Mouse (Mus musculus): ENCODE measurements around the gene Oat.

Oat gene

DNA sequence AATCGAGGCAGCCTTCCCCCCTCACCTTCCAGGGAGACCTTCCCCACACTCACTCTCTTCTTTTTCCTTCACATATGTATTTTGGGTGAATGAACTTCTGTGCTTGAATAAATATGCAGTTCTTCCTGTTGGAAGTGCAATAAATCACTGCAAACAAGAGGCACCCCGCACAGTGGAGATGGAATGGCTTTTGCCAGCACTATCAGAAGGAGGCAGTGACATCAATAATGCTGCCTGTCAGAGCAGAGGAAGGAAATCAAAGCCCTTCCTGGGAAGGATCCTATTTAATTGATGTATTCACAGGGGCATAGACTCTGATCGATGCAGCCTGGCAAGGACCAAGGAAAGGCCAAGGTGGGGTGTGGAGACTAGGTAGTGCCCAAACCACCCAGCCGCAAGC lies 33.8 kb downstream of the Oat start:
- no peak for DNase-seq (ENCODE audit: low spot score)

DNA sequence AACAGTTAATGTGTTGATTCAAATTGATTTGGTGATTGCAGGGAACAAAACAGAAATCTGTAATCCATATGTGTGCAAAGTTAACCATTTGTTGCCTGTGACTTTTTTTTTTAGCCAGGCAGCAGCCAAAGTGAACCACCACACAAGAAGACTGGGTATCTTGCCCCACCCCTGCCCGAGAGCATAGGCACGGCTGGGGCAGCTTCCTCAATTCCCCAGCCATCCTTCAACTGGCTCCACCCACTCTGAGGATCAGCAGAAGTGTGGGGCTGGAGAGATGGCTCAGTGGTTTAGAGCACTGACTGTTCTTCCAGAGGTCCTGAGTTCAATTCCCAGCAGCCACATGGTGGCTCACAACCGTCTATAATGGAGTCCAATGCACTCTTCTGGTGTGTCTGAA lies 34.6 kb downstream of the Oat start:
- no peak for DNase-seq (ENCODE audit: low spot score)

DNA sequence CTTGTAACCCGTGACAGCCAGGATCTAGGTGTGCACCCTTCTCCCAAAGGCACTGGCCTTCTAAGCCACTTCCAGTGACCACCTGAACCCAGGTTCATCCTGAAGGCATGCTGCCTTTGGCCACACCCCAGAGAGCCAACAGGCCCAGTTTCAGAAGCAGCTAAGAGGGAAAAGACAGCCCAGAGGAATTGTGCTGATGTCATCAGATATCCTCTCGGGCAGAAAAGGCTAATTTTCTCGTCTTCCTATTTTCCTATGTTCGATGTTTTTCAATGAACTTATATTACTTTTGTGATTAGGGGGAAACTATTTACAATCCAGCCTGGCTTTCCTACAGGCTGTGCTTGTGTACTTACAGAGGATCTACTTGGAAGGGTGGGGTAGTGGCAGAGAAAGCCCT lies 35.6 kb downstream of the Oat start:
- no peak for DNase-seq (ENCODE audit: low spot score)

DNA sequence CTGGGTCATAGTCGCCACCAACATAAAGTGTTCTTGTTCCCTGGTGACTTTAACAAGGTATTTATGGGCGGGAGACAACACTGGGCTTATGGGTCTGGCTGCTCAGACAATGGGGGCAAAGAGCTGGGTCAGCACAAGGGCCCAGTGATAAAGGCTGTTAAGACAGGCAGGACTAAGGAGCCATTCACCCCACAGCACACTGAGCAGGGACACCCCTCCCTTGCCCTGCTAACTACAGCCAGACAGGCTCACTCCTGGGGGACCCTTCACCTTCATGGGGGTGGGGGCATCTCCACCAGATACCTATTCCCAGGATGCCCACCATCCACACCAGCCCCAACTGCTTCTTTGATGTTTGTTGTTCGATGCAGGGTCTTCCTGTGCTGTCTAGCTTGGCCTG lies 47.0 kb downstream of the Oat start:
- DNase-seq (ENCODE audit: low spot score), result no peak

DNA sequence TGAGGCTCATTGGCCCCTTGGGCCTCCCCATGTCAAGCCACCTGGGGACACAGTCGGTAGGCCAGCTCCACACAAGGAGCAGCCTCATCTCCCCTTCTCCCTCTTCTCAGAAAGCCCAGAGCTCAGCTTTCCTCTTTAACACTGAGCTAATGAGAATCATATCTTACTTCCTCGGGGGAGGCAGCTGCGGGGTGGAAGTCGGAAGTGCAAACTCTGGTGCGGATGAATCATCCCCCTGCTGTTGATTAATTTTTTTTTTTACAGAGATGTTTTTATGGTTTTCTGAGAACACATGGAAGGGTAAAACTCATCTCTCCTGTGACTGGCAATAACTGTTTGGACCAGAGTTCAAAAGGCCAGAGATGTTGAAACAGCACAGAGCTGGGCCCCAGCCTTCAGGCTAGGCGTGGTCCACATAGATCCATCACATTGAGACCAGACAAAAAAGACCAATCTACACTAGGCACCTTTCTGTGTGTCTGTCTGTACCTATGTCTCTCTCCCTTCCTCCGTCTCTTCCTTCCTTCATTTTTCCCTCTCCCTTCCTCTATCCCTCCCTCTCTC lies 62.7 kb downstream of the Oat start:
- no peak for DNase-seq (ENCODE audit: low spot score)

DNA sequence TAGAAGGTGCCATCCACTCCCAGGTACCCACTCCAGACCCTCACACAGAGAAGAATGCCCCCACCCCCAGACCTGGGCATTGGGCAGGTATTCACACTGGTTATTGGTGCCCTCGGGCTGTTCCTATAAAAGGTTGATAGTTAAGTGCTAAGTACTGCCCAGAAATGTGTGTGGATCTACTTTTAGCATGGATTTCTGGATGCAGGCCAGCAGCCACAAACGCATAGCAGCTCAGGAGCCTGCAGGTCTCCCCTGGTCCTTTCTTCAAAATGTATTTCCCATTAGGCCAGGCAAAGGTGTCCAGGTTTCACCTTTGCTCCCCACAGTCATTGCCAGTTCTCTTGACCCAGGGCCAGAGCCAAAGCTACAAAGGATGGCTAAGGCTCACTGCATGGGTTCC lies 67.1 kb downstream of the Oat start:
- no peak for DNase-seq (ENCODE audit: low spot score)

Data from layer of hippocampus, adult 9-10 months (tissue).